Mouse (Mus musculus): ENCODE data around the gene Cryba2.

The Cryba2 gene

DNA sequence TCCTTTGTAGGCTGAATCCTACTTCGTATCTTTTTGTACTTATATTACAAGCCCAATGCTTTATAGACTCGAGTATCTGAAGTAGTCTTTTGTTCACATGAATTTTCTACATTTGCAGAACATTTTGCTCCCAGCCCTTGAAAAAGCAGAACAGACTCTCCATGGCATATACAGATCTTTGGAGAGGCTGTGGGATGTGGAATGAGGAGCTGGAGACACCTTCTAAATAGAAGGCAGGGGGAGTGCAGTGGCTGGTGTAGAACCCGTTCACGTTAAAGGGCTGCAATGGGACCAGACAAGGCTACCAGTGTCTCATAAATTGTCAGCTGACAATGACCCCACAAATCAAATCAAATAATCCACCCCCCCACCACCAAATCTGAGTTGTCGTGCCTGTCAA, 44.0 kb downstream of the Cryba2 start:
- in situ Hi-C loops (cut with MboI, MseI), result no loop called here

DNA sequence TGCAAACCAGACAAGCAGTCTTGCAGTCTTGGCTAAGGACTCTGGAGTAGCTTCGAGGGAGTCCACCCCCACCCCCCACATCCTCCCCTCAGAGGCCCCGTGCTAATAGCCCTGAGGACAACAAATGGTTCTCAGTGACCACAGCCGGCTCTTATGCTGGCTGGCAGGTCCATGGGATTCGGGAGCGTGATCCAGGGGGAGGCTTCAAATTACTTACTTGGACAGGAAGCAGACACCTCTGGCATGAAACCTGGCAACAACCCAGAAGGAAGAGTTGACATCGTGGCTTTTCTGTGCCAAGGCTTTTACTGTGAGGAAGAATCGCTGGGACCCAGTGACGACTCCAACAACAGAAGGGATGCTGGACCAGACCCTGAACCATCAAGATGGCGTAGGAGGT, 46.6 kb downstream of the Cryba2 start:
- in situ Hi-C loops (cut with MboI, MseI), result no loop called here

DNA sequence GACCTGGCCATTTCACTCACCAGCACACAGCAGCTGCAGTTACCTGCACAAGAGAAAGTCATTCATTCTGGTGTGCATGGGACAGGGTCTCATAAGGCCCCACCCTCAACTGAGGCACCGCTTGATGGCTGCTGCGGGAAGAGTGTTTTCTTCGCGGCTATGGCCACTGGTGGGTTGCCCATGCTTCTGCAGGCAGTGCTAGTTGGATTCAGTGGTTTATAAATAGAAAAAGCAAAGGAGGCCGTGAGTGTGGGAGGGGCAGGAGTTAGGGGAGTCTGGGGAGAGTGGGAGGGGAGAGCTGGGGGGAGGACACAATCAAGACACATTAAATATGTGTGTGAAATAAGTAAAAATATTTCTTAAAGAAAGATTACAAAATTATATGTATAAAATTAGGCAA, 49.9 kb downstream of the Cryba2 start:
- in situ Hi-C loops (cut with MboI, MseI), result no loop called here
